Mouse (Mus musculus): ENCODE measurements around the gene Ech1.

The Ech1 gene

DNA sequence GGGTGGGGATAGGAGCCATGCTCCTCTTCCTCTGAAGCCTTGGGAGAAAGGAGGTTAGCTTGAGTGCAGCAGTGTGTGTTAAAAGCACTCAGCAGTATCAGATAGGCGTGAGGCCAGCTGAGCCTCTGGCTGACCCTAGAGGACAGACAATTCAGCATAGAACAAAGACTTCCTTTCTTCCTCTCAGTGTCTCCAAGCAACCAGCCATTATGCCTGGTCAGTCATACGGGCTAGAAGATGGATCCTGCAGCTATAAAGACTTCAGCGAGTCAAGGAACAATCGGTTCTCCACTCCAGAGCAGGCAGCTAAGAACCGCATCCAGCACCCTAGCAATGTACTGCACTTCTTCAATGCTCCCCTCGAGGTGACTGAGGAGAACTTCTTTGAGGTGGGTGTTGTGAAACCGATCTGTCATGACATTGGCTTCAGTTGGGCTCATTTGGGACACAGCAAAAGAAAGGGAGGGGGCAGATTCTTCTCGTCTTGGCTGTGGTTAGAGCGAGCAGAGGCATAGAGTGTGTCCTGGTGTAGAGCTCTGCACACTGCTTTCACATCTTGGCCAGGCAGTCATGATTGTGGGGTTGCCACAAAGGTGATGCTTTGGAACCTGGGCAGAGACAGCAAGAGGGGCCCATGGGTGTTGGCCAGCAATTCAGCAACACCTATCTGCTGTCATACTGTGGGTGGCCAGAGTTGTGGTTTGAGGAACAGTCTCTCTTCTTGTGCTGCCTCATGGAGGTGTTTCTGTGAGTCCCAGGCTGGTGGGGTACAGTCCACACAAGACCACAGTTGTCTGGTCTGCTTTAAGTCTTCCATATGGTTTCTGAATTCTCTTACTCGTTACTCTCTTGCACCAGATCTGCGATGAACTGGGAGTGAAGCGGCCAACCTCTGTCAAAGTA, 4.4 kb upstream of the Ech1 start:
- peak; percentile 36 for DNase-seq (ENCODE audit: low read depth)

DNA sequence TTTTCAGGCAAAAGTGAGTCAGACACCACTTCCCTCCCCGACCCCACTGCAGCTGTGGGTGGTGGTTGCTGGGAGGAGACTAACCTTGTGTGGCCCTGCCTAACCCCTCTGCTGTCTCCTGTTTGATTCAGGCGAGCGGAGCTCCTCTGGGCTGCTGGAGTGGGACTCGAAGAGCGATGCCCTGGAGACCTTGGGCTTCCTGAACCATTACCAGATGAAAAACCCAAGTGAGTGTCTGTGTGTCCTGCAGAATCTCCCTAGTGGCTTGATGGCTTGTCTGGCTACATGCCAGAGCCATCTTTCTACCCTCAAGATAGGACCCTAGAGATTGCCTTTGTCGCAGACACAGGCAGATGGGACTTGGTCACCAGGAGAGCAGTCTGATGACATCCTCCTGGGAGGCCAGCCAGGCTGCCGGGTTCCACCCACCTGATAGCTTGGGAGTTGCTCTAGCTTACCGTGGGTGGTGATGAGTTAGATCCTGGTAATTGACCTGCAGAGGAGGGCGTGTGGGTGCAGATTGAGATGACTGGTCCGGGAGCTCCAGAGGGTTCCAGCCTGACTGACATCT, 3.7 kb upstream of the Ech1 start:
- peak; percentile 85 for DNase-seq (ENCODE audit: low read depth)

DNA sequence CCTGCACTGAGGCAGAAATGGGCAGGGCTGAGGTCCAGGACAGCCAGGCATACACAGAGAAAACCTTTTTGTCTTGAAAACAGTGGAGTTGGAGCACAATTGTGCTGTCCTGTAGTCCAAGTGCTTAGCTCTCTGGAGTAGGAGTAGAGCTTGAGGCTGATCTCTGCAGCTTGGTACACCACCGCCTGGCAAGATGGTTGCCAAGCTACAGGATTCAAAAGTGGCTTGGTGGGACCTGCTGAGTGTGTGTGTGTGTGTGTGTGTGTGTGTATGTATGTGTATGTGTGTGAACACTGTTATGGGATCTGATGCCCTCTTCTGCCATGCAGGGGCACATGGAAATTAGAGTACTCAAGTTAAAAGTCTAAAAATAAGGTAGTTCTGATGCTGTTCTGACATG, 2.5 kb upstream of the Ech1 start:
- DNase-seq (ENCODE audit: low read depth) = no peak

DNA sequence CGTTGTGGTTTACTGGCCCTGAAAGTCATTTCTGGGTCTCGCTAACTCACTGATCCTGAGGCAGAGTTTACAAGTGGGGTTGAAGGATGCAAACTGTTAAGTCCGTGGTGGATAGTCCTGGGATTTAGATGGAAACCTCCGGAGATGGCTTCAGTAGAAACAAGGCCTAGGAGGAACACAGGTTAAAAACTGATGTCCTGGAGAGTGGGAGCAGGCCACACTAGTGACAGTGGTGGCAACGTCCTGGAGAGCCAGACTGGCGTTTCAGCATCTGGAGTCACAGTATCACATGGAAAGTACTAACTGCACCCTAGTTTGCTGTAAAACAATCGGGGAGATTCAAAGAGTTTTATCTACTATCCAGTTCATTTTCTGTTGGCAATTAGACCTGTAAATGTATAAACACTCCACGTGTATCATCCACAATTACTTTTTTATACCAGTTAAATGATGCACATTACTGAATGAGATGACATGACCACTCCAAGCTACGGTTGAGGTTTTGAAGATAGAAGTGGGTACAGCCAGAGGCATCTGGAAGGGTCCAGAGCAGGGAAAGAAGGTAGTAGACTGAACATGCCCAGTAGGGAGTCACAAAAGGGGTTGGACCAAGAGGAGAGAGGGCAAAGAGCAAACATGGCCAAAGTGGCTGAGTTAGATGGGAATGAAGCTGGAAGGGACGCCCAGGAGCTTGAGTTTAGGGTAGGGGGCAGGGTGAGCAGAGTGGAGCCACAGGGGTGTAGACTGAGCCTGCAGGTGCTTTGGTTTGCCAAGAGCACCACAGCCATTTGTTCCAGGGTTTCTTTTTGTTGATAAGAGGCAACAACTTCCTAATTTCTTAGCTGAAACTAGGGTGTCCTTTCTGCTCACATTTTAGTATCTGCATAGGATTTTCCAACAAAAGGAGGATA, 1.8 kb upstream of the Ech1 start:
- no peak for DNase-seq (ENCODE audit: low read depth)

DNA sequence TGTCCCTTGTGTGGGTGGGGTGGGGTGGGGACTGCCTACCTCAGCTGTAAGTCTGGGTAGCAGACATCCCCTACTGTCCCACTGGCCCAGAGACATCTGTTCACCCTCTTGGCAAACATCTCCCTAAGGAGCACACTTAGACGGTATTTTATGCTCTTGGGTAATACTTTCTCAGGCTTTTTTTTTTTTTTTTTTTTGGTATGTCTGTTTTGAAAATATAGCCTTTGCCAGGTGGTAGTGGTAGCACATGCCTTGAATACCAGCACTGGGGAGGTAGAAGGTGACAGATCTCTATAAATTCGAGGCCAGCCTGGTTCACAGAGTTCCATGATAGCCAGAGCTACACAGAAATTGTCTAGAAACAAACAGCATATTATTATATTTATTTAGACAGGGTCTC, 1.1 kb upstream of the Ech1 start:
- DNase-seq (ENCODE audit: low read depth) = no peak

DNA sequence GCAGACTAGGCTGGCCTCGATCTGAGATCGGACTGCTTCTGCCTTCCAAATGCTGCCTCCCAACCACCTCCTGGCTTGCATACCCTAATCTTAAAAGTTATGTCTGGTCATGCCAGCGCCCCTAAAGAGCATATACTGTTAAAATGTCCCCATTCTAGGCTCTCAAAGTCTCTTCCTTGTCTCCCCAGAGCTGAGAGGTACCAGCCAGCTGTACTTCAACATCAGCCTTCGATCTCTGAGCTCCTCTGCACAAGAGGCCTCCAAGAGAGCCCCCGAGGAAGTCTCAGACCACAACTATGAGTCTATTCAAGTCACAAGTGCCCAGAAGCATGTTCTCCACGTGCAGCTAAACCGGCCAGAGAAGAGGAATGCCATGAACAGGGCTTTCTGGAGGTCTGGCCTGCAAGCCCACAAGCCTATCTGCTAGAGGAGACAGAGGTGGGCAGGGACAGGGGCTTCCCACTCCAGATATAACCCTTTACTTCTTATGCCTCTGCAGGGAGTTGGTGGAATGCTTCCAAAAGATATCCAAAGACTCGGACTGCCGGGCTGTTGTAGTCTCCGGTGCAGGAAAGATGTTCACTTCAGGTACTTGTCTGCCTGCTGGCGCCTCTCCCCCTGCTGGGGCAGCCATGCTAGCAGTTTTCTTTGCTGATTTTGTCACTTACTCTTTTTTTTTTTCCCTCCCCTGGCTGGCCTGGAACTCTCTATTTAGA, 827 bp downstream of the Ech1 start:
- DNase-seq (ENCODE audit: low read depth) = peak; percentile 82

DNA sequence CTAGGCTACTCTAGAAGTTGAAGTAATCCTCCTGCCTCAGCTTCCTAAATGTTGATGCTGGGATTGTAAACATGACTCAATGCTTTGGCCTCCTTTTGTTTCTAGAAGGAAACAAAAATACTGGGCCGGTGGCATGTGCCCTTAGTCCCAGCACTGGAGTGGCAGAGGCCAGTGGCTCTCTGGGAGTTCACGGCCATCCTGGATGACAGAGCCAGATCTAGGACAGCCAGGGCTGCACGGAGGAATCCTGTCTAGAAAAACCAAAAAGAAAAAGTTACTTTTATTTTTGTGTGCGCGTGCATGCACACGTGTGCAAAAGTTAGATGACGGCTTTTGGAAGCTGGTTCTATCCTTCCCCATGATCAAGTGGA, 1.4 kb downstream of the Ech1 start:
- DNase-seq (ENCODE audit: low read depth) = no peak

DNA sequence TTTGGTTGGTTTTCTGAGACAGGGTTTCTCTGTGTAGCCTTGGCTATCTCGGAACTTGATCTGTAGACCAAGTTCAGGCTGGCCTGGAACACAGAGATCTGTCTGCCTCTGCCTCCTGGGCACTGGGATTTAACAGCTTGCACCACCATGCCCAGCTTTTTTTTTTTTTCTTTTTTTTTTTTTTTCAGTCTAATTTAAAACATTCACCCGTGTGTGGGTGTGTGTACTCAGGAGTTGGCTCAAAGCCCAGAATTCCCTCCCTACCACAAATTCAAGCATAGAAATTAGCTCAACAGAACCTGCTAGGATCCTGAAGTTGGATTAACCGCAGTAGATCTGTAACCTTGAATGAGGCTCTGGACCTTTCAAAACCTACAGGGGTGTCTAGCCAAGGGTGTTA, 2.3 kb downstream of the Ech1 start:
- no peak for DNase-seq (ENCODE audit: low read depth)

DNA sequence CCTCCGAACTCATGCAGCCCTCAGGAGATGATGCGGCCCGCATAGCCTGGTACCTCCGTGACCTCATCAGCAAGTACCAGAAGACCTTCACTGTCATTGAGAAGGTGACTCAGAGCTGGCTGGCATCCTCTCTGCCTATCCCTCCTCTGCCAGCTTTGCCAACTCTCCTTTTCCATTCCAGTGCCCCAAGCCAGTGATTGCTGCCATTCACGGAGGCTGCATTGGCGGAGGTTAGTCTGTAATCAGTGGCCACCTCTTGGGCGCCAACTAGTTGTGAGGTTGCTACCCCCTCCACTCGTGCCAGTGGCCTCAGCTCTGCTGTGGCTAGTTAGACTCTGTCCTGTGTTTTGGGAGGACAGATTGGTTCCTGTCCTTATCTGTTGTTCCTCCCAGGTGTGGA, 4.8 kb downstream of the Ech1 start:
- DNase-seq (ENCODE audit: low read depth) = no peak

DNA sequence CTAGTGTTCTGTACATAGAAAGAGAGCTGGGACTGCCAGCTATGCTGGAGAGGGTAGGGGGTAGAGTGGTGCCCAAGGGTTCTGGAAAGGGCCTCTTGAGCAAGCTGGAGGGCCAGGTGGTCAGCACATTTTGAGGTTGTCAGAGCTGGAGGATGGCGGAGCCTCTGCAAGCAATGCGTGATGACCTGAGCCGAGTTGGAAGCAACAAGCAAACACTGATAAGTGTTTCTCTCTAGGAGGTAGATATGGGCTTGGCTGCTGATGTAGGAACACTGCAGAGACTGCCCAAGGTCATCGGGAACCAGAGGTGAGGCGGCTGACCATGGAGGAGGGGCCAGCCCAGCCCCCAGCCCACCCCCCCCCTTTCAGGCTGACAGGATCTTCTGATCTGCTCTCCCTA, 6.0 kb downstream of the Ech1 start:
- DNase-seq (ENCODE audit: low read depth) = no peak

DNA sequence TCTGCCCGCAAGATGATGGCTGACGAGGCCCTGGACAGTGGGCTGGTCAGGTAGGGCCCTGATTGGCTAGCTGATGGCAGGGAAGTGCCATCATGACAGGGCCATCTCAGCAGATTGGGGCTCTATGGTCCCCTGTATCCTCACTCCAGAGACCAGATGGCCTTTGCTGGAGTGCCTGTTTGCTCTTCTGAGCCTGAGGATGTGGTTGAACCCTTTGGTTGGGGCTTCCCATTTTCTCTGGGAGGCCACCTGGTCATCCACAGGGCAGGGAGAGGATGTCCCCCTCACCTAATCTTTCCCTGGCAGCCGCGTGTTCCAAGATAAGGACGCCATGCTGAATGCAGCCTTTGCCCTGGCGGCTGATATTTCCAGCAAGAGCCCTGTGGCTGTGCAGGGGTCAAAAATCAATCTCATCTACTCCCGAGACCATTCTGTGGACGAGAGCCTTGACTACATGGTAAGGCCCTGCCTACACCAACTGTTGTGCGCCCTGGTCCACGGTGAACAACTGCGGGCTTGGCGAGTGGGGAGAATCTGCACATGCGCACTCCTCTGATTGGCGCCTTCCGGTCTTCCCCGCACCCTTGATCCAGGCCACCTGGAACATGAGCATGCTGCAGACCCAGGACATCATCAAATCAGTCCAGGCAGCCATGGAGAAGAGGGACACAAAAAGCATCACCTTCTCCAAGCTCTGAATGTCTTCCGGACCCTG, 6.6 kb downstream of the Ech1 start:
- no peak for DNase-seq (ENCODE audit: low read depth)

DNA sequence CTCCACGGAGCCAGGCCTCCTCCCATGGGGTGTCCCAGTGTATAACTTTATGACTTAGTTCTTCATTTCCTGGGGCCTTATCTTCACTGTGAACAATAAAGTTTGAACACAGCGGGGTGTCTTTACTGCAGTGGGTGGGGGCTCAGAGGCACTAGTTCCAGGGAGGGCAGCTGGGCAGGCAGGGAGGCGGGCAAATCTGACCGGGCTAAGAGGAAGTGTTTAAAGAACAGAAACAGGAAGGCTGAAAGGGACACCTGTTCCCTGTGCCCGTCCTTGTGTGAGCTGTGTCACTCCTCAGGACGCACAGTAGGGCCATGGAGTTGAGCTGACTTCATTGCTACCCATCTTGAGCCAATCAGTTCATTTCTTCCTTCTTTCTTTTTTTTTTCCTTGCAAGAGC, 7.1 kb downstream of the Ech1 start:
- no peak for DNase-seq (ENCODE audit: low read depth)

DNA sequence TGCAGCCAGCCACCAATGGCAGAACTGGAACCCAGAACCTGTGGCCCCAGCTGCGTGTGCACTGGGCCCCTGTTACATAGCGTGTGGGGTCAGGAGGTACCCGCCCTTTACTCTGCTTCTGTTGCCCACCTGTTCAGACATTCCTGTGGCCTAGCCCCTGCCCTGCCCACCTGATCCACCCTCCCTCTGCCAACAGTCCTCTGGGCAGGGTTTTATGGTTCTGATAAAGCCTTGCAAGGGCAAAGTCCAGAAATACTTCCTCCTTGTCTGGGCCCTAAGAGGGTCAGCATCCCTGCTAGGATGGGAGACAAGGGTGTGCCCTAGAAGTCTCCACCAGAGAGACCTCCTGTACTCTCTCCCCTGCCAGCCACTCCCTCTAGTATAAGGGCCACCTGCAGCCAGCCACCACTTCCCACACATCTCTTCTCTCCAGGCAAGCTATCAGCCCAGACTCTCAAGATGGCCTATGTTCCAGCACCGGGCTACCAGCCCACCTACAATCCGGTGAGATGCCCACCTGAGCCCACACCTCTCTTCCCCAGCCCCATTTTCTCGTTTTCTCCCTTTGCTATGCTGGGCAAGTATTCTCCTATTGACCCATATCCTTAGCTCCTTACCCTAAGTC, 8.8 kb downstream of the Ech1 start, which contains the start of gene Lgals4:
Gene Lgals4, plus strand, starts transcription at position 132 of the 625 bp plus-strand sequence.
- DNase-seq (ENCODE audit: low read depth) = no peak

DNA sequence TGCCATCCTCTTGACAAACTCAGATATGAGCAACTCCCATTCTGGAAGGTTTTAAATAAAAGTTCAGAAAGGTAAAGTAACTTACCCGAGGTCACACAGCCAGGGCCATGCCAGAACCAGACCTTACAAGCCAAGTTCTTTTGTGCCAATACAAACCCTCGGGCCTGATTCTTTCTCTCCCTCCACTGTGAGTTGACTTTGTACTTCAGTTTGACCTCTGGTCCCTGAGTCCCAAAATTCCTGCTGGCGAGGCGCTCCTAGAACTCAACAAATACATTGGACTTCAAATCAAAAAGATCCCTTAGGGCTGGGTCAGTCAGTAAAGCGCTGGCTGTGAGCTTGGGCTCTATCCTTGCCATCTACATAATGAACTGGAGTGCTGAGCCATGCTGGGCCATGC, 11.9 kb downstream of the Ech1 start:
- no peak for DNase-seq (ENCODE audit: low read depth)

DNA sequence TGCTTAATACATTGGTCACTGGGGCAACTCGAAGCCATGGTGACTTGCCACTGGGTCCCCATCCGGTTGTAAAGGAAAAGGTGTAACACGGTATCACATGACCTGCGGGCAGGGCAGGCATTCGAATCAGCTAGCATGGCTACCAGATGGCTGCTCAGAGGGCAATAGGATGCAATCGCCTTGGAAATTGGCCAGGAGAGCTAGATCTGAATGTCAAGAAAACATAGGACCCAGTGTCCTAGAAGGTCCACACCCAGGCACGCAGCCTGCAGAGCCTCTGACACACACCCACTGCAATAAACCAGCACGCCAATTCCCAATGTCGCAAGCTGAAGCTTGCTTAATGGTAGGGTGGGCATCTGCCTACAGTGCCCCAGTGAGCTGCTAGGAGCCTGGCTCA, 13.3 kb downstream of the Ech1 start:
- peak; percentile 83 for DNase-seq (ENCODE audit: low read depth)

DNA sequence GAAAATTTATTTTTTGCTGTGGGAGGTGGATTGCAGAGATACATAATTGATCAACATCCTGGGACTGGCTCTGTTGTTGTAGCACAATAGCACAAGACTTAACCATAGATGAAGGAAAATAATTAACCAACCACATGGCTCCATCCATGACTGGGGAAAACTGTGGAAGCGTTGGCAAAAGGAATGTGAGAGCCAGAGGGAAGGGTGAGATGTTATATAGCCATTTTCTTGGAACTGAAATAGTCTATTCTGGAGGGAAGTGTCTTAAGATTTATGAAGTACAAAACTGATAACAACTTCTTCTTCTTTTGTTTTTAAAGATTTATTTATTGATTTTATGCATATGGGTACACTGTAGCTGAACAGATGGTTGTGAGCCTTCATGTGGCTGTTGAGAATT, 22.3 kb downstream of the Ech1 start:
- no peak for DNase-seq (ENCODE audit: low read depth)

DNA sequence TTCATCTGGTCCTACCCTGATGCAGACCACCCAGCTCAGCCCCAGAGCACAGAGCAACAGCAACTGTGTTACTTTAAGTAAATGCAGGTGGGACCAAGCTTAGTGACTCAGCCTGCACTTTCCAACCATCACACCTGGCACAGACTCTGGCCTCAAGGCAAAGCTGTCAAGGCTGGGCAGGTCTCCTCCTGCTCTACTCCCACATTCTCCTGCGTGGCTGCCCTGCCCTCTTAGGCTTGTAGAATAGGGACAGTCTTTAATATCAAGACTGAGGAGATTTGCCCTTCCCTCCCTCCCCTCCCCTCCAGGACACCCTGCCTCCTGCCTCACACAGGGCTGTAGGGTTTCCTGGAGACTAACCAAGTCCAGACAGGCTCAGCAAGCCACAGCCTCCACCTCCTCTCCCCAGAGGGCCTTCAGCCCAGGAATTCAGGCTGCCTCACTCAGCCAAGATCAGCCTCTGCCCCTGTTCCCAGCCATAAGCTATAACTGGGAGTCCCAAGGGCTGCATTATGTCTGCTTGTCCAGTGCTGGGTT, 24.8 kb downstream of the Ech1 start:
- DNase-seq (ENCODE audit: low read depth) = no peak

DNA sequence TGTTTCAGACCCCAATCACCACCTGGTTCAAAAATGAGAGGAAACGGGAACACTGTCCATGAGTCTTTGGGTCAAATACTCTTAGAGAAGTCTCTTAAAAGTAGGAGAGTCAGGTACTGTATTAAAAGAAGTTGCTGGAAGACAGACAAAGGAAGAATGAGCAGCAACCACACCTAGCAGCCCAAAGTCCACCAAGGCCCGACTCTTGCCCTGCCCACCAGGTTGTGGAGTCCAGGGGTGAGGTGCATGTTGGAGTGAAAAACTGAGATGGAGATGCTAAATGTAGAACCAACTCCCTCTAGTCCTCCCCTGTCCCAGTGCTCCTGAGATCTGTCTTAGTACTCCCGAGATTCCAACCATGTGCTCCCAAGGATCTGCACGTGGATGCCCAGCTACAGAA, 25.6 kb downstream of the Ech1 start:
- DNase-seq (ENCODE audit: low read depth) = no peak

DNA sequence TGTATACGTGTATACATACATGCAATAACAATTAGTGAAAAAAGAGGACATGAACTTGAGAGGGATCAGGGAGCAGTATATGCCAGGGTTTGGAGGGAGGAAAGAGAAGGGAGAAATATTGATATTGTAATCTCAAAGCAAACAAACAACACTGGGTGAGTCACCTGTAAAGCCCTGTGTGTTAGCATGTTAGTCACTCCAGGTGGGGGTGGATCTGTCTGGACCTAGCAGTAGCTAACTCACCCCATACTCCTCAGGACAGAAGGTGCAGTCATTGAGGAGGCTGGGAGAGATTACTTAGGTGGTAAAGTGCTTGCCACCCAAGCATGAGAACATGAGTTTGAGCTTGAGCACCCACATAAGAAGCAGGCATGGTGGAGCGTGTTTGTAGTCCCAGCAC, 34.9 kb downstream of the Ech1 start:
- no peak for DNase-seq (ENCODE audit: low read depth)

DNA sequence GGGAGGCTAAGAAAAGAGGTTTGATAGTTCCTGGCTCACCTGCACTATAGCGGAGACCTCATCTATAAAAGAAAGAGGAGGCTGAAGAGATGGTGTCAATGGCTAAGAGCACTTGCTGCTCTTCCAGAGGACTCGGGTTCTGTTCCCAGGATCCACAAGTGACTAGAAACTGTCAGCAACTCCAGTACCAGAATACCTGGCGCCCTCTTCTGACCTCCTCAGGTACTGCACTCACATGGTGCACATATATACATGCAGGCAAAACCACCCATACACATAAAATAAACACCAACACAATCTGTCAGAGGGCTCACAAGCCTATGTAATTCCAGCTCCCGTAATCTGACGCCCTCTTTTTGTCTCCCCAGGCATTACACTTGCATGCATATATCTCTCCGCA, 35.9 kb downstream of the Ech1 start:
- DNase-seq (ENCODE audit: low read depth) = no peak
